Mouse (Mus musculus) heart, postnatal 0 days (tissue): ENCODE data around the gene Wdr4. TPM values are rescaled to one million over a fixed set of nuclear protein-coding genes. Genes with fewer than 3 reads are reported as not detected.

Experiments used
- ATAC-seq: fragments of 200-750 bp; cut with Nextera tagmentation; 2 replicates; pipeline ENCODE4 v1.8.0; 2017; ENCODE audit warnings: low read depth, moderate number of reproducible peaks, moderate library complexity; ENCODE audit not compliant: insufficient read depth
- DNase-seq: peaks from one replicate; pipeline ENCODE4 v3.0.0-alpha.2; 2016; ENCODE audit warnings: low spot score
- H3K27ac ChIP-seq: fragments of 300-500 bp; sonication (generic); 2 replicates; pipeline ENCODE4 v1.5.1; 2014; ENCODE audit warnings: low read depth, mild to moderate bottlenecking
- H3K27me3 ChIP-seq: fragments of 300-500 bp; sonication (generic); 2 replicates; pipeline ENCODE4 v1.6.1; 2014; ENCODE audit warnings: low read length, mixed read lengths; ENCODE audit not compliant: control insufficient read depth, insufficient read depth
- H3K36me3 ChIP-seq: fragments of 300-500 bp; sonication (generic); replicated peaks from 2 replicates; pipeline ENCODE4 v1.6.1; 2014; ENCODE audit warnings: low read length, mixed read lengths; ENCODE audit not compliant: control insufficient read depth, insufficient read depth
- H3K4me1 ChIP-seq: fragments of 300-500 bp; sonication (generic); 2 replicates; pipeline ENCODE4 v1.6.1; 2014; ENCODE audit warnings: antibody characterized with exemption; ENCODE audit not compliant: control insufficient read depth, insufficient read depth
- H3K4me2 ChIP-seq: fragments of 300-500 bp; sonication (generic); 2 replicates; pipeline ENCODE4 v1.6.1; 2014; ENCODE audit warnings: low read depth, mild to moderate bottlenecking, low read length, moderate library complexity
- H3K4me3 ChIP-seq: fragments of 300-500 bp; sonication (generic); 2 replicates; pipeline ENCODE4 v1.5.1; 2014; ENCODE audit warnings: low read depth, low read length
- H3K9ac ChIP-seq: fragments of 300-500 bp; sonication (generic); replicated peaks from 2 replicates; pipeline ENCODE4 v1.6.1; 2014; ENCODE audit warnings: low read depth, low read length, mixed read lengths
- H3K9me3 ChIP-seq: fragments of 300-500 bp; sonication (generic); replicated peaks from 2 replicates; pipeline ENCODE4 v1.6.1; 2016; ENCODE audit warnings: low read length; ENCODE audit not compliant: control insufficient read depth
- CTCF ChIP-seq: IDR thresholded peaks from 2 replicates; pipeline ENCODE4 v1.5.1; 2016; ENCODE audit warnings: antibody characterized with exemption, control low read depth, low read depth
- EP300 ChIP-seq: IDR thresholded peaks from 2 replicates; pipeline ENCODE4 v1.6.1; 2016; ENCODE audit warnings: antibody characterized with exemption, low read depth
- WGBS: fragments of 180-500 bp; shearing (Covaris S2); extraction: QIAGEN DNeasy Blood & Tissue Kit; methylation state at CpG from one replicate; pipeline ENCODE4 v1.1.7; 2014; 5-methylcytosine and 5-hydroxymethylcytosine counted together
- polyA plus RNA-seq: library from polyadenylated mRNA; unstranded; fragments of >200 nt; fragmentation: Nextera tagmentation; extraction: Ambion mirVana; gene quantifications from 2 replicates; pipeline ENCODE4 v1.2.1, GENCODE M21; 2015
- total RNA-seq: library from RNA; depleted of rRNA; stranded (reverse); fragments of >200 nt; gene quantifications from 2 replicates; pipeline ENCODE4 v1.2.3, GENCODE M21; 2014; ENCODE audit warnings: low replicate concordance; rRNA removed

Wdr4 gene
- total RNA-seq (19.9 and 30.8 TPM in 2 replicates), polyA plus RNA-seq (10.4 and 11.0 TPM in 2 replicates)

DNA sequence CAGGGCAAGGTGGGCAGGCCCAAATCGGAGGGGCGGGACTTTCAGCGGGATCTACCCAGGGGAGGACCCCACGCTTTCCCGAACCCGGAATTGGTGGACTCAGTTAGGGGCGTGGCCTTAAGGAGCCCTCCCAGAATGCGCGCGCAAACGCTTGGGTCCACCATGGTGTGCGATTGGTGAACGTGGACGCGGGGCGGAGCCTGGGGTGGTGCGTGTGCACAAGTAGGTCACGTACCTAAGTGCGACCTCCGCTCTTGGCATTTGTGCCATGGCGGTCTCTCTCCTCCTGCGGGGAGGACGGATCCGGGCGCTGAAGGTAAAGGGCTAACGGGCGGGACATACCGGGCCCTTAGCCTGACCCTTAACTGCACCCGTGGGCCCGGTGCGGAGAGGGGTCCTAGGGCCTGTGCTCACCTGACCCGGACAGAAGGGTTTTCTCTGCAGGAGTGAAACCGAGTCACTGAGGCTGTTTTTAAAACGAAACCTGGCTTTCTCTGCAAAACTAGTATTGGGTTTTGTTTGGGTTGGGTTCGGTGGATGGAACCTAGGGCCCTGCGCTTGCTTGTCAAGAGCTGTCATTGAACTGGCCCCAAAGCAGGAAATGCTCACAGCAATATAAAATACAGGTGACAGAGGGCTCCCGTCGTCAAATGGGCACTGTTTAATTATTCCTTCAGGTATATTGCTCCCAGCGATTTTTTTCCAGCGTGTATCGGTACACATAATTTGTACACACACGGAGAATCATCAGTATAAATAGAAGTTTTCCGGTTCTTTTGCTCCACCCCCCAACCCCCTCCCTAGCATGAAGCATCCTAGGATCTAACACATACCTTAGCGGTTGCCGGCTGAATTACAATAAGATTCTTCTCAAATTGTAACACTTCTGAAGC is at the start of gene Wdr4, which contains the start of gene Ndufv3:
Wdr4 (minus strand) TSS at position 35 of the 893 bp plus-strand sequence.
Ndufv3 (plus strand) TSS at position 170 of the 893 bp plus-strand sequence.
- Histone ChIP-seq H3K4me1 (peaks cover 18% of the 10 kb centered on the region), H3K9me3 (no peaks in the 10 kb centered on the region), H3K27ac (peak within 1 kb of the TSS; percentile 89), H3K9ac (peak within 1 kb of the TSS; percentile 72), H3K4me2 (peak within 1 kb of the TSS; percentile 73), H3K4me3 (peak within 1 kb of the TSS; percentile 80), H3K27me3 (no peaks in the 10 kb centered on the region), H3K36me3 (peaks cover 24% of the 10 kb centered on the region)
- peak; percentile 98 for ATAC-seq
- TF ChIP-seq EP300: no peak
- no peak for TF ChIP-seq CTCF
- under 1% methylated on average over 45 of the region's 45 CpGs for WGBS
- DNase-seq: peak; percentile 100

DNA sequence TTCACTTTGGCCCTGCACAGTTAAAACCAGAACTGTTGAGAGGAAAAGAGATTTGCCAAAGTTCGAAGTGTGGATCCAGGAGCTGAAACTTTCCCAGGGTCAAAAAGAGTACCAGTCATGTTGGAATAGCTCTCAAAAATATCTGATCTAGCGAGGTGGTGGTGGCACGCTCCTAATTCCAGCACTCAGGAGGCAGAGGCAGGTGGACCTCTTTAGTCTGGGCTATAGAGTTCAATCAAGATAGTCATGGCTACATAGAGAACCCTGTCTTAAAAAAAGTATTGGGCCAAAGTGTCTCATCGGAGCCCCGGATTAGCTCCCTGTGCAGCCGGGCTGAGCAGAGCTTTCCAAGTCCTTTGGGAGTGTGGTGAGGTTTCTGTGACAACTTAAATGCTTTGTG is 46.5 kb upstream of the Wdr4 start:
- 59% methylated on average over 6 of the region's 6 CpGs for whole genome bisulfite sequencing
- DNase-seq (no peak), ATAC-seq (no peak)
- no peaks in the 10 kb centered on the region for H3K9me3 ChIP-seq
- no peak overlapping the region; the same call in 1 of the 2 replicates for H3K9ac ChIP-seq
- peaks cover 35% of the 10 kb centered on the region for H3K4me1 ChIP-seq
- H3K4me3 ChIP-seq: peak overlapping the region; percentile 76
- peak overlapping the region; percentile 81 for H3K4me2 ChIP-seq
- no peaks in the 10 kb centered on the region for H3K27me3 ChIP-seq
- TF ChIP-seq CTCF (no peak), EP300 (no peak)
- no peaks in the 10 kb centered on the region for H3K36me3 ChIP-seq
- peak overlapping the region; percentile 13; the same call in 1 of the 2 replicates for H3K27ac ChIP-seq

DNA sequence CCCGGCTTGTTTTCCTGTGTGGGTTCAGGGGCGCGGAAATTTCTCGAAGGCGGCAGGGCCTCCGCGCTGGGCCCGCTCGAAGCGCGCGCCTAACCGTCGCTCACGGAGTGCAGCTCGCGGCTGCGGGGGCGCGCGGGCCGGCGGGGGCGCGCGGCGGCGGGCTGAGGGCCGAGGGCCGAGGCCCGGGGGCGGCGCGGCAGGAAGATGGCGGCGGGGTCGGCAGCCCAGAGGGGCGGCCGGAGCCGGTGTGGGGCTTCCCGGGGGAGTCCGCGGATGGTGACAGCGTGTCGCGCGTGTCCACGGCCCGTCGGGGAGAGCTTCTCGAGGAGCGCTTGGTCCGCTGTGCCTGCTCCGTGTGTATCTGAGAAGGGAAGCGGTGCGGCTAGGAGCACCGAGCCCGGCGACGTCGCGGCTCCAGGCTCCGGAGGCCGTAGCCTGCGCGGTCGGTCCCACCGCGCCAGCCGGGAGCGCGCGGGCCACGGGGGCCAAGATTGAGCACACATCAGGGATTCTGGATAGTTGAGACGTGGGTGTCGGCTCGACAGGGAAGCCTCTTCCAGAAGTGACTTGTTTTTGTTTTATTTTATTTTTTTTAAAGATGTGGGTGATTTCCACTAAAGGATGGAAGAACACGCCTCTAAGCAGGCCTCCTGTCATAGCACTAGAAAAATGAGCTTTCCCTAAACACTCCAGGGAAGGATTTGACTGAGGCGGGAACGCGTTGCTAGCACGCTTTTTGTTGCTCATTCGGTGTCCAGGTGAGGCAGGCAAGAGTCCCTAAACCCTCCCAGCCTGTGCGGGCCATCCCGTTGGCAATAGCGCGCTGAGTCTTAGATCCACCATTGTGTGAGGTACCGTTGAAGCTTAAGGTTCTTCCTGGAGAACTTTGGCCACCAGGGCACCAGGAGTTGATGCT is 45.6 kb upstream of the Wdr4 start:
- Histone ChIP-seq H3K4me2 (peak overlapping the region; percentile 81), H3K36me3 (no peaks in the 10 kb centered on the region), H3K27ac (peak overlapping the region; percentile 98), H3K9ac (peak overlapping the region; percentile 93), H3K4me1 (peaks cover 30% of the 10 kb centered on the region), H3K4me3 (peak overlapping the region; percentile 76), H3K27me3 (no peaks in the 10 kb centered on the region), H3K9me3 (no peaks in the 10 kb centered on the region)
- no peak for TF ChIP-seq EP300
- peak; percentile 15; the same call in 1 of the 2 replicates for TF ChIP-seq CTCF
- DNase-seq (peak; percentile 48), ATAC-seq (peak; percentile 8)
- under 1% methylated on average over 70 of the region's 88 CpGs for WGBS

DNA sequence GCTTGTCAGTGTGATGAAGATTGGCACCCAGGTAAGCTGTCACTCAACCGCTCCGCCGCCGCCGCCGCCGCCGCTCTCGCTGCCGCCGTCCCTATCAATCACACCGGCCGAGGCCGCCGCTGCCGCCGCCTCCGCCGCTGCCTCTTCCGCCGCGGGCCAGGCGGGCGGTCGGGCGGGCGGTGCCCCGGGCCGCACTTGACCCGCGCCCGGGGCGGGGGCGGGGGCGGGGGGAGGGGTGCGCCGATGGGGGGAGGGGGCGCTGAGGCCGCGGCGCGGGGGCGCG is 45.0 kb upstream of the Wdr4 start:
- Histone ChIP-seq H3K4me3 (peak overlapping the region; percentile 76), H3K4me1 (peaks cover 28% of the 10 kb centered on the region), H3K4me2 (peak overlapping the region; percentile 81), H3K9me3 (no peaks in the 10 kb centered on the region), H3K9ac (peak overlapping the region; percentile 93), H3K27me3 (no peaks in the 10 kb centered on the region), H3K36me3 (no peaks in the 10 kb centered on the region), H3K27ac (peak overlapping the region; percentile 98)
- ATAC-seq (no peak), DNase-seq (no peak)
- 1% methylated on average over 14 of the region's 44 CpGs for WGBS
- TF ChIP-seq CTCF: no peak
- TF ChIP-seq EP300: no peak
